Mouse (Mus musculus) ovary, postnatal 10 days (tissue): ENCODE data around the gene Exosc8.
"Not testable (repeated sequence)": the region's sequence is repeated elsewhere in the genome, so short reads cannot be mapped to it uniquely, and the experiment has no call there.

Experiments used
- DNase-seq: peaks from one replicate; pipeline ENCODE4 v3.0.0; 2022; ENCODE audit warnings: low spot score

Gene Exosc8

DNA sequence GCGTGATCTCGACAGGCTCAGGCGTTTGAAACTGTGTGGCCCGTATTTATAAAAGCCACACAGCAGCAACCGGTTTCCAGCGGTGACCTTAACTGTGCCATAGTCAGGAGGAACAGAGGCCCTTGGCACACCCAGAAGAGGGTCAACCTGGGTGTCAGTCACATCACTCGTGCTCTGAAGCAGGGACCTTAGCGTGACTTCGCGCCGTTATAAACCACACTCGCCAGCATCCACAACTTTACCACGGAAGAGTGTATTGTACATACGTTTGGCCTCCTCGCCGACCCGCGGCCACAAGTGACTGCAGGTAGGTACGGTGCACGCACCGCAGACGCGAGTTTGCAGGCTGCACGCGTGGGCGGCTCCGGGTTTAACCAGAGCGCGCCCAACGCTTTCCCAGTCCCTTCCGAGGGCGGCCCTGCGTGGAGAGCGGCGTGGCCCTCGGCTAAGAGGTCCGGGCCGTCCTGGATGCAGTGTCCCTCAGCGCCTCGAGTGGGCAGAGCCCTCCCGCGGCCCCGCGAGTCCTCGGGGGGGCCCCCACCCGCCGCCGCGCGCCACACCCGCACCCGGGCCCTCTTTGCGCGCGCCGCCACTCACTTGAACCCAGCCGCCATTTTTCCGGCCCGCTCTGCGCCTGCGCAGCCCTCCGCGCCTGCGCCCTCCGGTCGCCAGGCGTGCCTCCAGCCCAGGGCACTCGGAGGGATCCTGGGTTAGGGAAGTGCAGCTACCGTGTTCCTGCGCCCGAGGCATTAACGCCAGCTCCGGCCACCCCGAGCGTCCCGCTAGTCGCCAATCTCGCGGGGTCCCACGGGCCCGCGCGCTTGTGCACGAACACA, 564 bp downstream of the Exosc8 start:
- peak; percentile 83 for DNase-seq

- DNase-seq: no peak
Measured at GRCm38 (mm10) chr3:54732371-54732770, 2.8 kb downstream of the Exosc8 start.

GRCm38 (mm10) chr3:54731626-54732150, 3.5 kb downstream of the Exosc8 start:
- DNase-seq: no peak

DNA sequence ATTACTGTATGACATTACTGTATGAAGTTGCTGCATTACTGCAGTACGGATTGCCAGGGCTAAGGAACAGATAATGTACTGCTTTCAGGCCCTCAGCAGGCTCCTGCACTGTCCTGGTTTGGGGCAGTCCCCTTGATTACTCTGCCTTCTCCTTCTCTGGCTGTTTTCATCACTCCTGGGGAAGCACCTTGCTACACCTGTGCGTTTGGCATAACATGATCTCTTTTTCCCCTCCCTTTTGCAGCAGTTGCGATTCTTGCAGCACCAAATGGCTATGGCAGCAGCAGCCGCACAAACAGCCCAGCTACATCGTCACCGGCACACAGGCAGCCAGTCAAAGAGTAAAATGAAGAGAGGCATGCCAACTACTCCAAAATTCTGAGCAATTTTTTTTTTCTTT, 7.1 kb downstream of the Exosc8 start:
- DNase-seq: no peak

DNA sequence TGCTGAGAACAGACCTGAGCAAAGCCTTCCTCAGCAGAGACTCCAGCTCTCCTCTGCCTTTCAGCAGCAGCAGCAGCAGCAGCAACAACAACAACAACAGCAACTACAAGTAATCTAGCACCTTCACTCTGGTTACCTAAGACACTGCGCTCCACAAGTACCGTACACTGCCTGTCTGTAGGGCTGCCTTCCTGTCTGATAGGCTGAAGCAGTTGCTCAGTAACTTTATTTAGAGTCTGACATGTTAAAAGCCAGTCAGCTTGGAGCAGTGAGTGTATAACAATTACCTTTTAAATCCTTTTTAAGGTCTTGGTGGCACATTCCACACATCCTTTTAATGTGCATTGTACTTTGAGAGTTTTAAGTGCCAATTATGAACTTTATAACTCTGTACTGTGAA, 7.6 kb downstream of the Exosc8 start:
- DNase-seq: no peak

- DNase-seq: no peak
Measured at GRCm38 (mm10) chr3:54725344-54725743, 9.8 kb downstream of the Exosc8 start.

DNA sequence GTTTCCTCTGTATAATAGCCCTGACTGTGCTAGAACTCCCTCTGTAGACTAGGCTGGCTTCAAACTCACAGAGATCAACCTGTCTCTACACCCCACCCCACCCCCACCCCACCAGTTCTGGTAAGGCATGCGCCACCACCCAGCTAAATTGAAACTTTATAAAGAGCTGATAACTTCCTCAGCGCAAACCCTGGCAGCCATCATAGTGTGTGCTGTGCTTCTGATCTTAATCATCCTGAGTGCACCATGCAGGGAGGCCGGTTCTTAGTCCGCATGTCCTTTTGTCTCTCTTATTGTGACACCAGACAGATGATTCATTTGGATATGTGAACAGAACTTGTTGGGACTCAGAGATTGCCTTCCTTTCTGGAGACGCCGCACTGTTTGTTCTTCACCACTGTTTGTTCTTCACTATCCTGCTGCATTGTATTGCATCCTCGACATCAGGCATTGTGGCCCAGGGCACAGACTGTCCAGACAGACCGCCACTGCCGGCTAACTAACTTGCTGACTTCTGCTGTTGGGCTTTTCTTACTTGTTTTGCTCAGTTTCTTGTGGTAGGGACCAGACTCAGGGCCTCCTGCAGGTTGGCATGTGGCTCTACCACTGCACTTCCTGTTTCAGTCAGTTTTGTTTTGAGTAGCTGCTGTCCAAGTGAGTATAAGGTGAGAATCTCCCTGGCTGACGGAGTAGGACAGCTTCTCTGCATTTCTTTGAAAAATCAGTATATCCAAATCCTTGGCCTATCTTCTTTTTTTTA, 11.3 kb downstream of the Exosc8 start:
- no peak for DNase-seq

DNA sequence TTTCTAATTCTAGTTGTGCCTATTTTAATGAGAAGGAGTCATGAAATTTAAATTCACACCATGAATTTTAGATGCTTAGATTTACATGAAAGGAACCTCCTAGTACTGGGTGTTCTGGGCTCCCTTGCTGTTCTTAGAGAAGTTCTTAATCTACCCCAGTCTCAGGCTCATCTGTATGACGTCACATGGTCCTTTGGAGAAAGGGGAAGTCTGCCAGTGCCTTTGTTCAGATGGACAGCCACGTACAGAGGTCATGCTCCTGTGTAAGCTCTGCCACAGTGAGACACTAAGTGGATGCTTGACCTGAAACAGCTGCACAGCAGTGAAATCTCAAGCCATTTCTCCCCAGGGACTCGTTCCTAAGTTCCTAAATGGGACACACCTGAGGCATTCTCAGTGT, 16.2 kb downstream of the Exosc8 start:
- DNase-seq: no peak

DNA sequence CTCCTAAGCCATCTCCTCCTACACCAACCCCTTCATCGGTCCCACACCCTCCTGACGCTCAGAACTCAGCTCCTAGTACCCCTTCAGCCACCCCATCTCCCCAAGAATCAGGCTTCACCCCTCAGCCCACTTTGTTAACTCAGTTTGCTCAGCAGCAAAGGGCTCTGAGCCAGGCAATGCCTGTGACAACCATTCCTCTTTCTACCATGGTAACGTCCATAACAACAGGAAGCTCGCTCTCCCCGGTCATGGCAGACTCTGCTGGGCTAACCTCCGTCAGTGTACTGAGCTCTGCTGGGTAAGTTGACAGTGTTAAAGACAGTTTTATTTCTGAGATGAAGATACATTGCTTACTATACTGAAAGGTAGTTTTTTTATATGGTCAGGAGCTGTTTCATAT, 17.8 kb downstream of the Exosc8 start:
- DNase-seq: no peak

GRCm38 (mm10) chr3:54715461-54715860, 19.7 kb downstream of the Exosc8 start:
- DNase-seq: no peak

GRCm38 (mm10) chr3:54714253-54714652, 20.9 kb downstream of the Exosc8 start, which contains the start of gene Gm21958:
Gene Gm21958, minus strand, starts transcription at chr3:54714353.
- DNase-seq: no peak

- DNase-seq: no peak
Measured at GRCm38 (mm10) chr3:54708972-54709371, 26.2 kb downstream of the Exosc8 start.

DNA sequence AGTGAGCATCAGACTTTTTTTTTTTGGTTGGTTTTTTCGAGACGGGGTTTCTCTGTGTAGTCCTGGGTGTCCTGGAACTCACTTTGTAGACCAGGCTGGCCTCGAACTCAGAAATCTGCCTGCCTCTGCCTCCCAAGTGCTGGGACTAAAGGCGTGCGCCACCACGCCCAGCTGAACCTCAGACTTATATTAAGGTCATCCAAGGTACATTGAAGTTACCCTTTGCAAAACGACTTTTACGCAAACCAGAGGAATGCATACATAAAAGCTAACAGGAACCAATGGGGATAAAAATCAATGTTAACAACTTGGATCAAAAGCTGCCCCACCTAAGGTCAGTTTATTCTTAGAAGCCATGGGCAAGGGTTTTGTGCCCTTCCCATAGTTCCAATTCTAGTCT, 31.1 kb downstream of the Exosc8 start:
- DNase-seq: not testable (repeated sequence)

DNA sequence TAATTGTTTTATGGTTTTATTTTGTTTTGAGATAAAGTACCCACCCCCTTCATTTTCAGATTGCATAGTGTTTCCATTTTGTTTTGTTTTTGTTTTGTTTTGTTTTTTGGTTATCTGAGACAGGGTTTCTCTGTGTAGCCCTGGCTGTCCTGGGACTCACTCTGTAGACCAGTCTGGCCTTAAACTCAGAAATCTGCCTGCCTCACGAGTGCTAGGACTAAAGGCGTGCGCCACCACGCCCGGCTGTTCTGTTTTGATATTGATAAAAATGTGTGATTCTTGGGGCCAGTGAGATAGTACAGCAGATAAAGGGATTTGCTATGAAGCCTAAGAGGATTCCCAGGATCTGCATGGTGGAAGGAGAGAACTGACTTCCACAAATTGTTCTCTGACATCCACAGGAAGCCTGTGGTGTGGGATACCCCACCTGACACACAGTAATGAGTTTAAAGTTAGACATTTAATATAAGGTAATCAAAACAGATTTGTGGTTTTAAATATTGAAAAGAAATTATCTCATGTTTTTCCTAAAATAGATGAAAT, 35.4 kb downstream of the Exosc8 start:
- no peak for DNase-seq

DNA sequence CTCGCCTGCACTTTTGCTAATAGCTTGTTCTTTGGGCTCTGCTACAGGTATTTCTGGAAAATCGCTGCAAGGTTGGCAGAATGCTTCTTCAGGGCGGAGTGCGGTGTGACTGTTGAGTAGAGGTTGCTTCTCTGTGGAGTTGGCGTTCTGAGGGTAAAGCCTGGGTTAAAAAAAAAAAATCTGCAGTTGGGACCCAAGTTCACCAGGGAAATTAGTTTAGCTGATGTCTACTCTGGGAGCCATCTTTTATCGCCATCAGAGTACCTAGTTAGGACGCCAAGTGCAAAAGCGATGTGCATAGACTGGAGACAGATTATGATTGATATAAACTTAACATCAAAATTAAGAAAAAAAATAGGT, 42.2 kb downstream of the Exosc8 start:
- DNase-seq: no peak

- DNase-seq: peak; percentile 60
Measured at GRCm38 (mm10) chr3:54692202-54693055, 42.8 kb downstream of the Exosc8 start, which contains the start of gene Supt20. Gene Supt20, plus strand, starts transcription at chr3:54692807.

DNA sequence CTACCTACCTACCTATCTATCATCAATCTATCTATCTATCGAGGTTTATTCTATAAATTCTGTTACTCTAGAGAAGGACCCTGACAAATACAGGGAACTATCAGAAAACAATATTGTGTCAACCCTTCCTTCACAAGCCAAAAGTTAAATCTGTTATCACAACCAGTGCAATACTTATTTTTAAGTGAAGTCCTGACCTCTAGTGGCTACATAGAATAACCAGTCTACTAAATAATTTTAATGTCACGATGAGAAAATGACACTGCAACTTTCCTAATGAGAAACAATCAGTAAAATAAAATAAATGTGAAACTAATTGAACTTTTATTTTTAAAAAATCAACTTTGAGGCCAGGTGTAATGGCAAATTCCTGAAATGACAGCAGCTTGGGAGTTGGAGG, 46.1 kb downstream of the Exosc8 start:
- DNase-seq: no peak

- DNase-seq: no peak
Measured at GRCm38 (mm10) chr3:54687245-54687644, 47.9 kb downstream of the Exosc8 start.

DNA sequence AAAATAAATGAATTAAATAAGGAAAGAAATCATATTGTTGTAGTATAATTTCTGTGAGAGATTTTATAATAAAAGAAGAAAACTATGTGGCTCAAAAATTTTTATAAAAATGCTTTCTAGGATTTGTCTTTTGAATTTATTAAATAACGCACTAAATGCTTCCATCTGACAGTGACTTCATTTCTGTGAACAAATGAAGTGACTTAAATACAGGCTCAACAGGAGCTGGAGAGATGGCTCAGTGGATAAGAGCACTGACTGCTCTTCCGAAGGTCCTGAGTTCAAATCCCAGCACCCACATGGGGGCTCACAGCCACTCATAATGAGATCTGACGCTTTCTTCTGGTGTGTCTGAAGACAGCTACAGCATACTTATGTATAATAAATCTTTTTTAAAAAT, 50.0 kb downstream of the Exosc8 start:
- no peak for DNase-seq

DNA sequence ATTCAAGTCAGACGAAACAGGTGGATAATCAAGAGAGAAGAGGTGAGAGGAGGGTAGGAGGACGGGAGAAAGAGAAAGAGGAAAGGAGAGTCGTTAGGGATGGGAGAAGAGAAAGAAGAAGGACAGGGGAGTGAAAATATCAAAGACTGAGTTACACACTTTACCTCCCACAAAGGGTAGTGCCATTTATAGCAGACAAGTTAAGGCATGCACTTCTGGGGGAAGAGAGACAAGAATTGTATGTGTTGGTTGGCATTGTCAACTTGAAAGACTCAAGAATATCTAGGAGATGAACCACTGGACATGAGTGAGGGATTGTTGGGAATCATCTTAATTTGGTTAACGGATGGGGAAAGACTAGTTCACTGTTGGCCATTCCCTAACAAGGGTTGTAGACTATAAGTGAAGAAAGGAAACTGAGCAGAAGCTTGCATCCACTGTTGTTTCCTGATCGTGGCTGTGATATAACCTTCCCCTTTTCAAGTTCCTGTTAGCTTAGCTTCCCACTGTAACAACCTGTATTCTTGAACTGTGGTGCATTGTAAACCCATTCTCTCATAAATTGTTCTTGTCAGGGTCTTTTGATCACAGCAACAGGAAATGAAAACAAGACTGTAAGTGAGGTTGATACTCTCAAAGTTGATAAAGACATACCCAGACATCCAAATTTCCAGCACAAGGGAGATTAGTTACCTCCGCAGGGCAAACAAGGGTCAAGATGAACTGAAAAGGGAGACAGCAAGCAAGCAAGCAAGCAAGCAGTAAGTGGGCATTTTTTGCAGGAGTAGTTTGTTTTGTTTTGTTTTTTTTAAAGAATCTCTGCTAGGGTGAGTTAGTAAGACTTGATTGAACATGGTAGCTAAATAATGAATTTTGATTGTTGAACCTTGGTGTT, 53.6 kb downstream of the Exosc8 start:
- DNase-seq: no peak
